Mouse (Mus musculus) kidney, embryonic 14.5 days (tissue): ENCODE measurements around the gene Rph3al. TPM values are rescaled to one million over a fixed set of nuclear protein-coding genes. Genes with fewer than 3 reads are reported as not detected.
A peak's percentile ranks its signal among the peaks of the same experiment; 100 is the strongest.

Experiments used
- ATAC-seq: fragments of 200-750 bp; cut with Nextera tagmentation; 2 replicates; pipeline ENCODE4 v1.8.0; 2017; ENCODE audit warnings: moderate number of reproducible peaks, mild to moderate bottlenecking, moderate TSS enrichment, moderate library complexity; ENCODE audit not compliant: low FRiP score, low TSS enrichment
- H3K27ac ChIP-seq: fragments of 300-500 bp; sonication (generic); 2 replicates; pipeline ENCODE4 v1.5.1; 2014; ENCODE audit warnings: low read depth, mild to moderate bottlenecking, low read length, moderate library complexity, mixed read lengths
- H3K27me3 ChIP-seq: fragments of 300-500 bp; sonication (generic); 2 replicates; pipeline ENCODE4 v1.6.1; 2014; ENCODE audit warnings: mild to moderate bottlenecking, low read length; ENCODE audit not compliant: control insufficient read depth, insufficient read depth
- H3K36me3 ChIP-seq: fragments of 300-500 bp; sonication (generic); 2 replicates; pipeline ENCODE4 v1.6.1; 2014; ENCODE audit warnings: low read length, mixed read lengths; ENCODE audit not compliant: control insufficient read depth, insufficient read depth
- H3K4me1 ChIP-seq: fragments of 300-500 bp; sonication (generic); 2 replicates; pipeline ENCODE4 v1.6.1; 2014; ENCODE audit warnings: low read length, mixed read lengths; ENCODE audit not compliant: control insufficient read depth, insufficient read depth
- H3K4me2 ChIP-seq: fragments of 300-500 bp; sonication (generic); replicated peaks from 2 replicates; pipeline ENCODE4 v1.6.1; 2014; ENCODE audit warnings: low read depth, mild to moderate bottlenecking, low read length
- H3K4me3 ChIP-seq: fragments of 300-500 bp; sonication (generic); 2 replicates; pipeline ENCODE4 v1.5.1; 2014; ENCODE audit warnings: mild to moderate bottlenecking, low read length
- H3K9ac ChIP-seq: fragments of 300-500 bp; sonication (generic); 2 replicates; pipeline ENCODE4 v1.6.1; 2014; ENCODE audit warnings: low read depth, mild to moderate bottlenecking, low read length, moderate library complexity
- H3K9me3 ChIP-seq: fragments of 300-500 bp; sonication (generic); 2 replicates; pipeline ENCODE4 v1.6.1; 2016; ENCODE audit warnings: low read length; ENCODE audit not compliant: control insufficient read depth
- WGBS: fragments of 180-500 bp; shearing (Covaris S2); extraction: QIAGEN DNeasy Blood & Tissue Kit; methylation state at CpG from one replicate; pipeline ENCODE4 v1.1.7; 2014; 5-methylcytosine and 5-hydroxymethylcytosine counted together
- polyA plus RNA-seq: library from polyadenylated mRNA; unstranded; fragments of >200 nt; fragmentation: Nextera tagmentation; extraction: Ambion mirVana; gene quantifications from 2 replicates; pipeline ENCODE4 v1.2.1, GENCODE M21; 2014

Gene Rph3al
- polyA plus RNA-seq, 1 experiment from 2014 or later = 13.1 TPM

DNA sequence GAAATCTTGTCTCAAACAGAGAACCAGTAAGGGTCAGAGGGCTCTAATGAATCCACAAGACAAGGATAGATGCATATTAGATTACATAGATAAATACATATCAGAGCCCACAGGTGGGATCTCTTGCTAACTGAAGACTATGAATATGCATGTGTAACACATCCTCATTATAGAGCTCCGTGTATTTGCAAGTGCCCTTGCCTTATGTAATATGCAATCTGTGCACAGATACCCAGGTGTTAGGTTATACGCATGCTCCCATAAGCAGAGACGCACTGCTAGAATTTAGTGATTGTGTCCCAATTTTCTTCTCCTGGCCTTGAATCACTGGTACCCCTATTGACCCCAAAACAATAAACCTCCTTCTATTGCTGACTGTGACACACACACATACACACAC, 34.0 kb upstream of the Rph3al start:
- H3K4me3 ChIP-seq = no peak overlapping the region
- 87% methylated on average over 3 of the region's 3 CpGs for WGBS
- no peak for ATAC-seq
- H3K9ac ChIP-seq = no peak overlapping the region
- H3K27ac ChIP-seq = no peak overlapping the region
- no peaks in the 10 kb centered on the region for H3K36me3 ChIP-seq
- H3K27me3 ChIP-seq = no peaks in the 10 kb centered on the region
- H3K4me2 ChIP-seq = no peak overlapping the region
- H3K4me1 ChIP-seq = peaks cover 4% of the 10 kb centered on the region
- H3K9me3 ChIP-seq = no peaks in the 10 kb centered on the region

DNA sequence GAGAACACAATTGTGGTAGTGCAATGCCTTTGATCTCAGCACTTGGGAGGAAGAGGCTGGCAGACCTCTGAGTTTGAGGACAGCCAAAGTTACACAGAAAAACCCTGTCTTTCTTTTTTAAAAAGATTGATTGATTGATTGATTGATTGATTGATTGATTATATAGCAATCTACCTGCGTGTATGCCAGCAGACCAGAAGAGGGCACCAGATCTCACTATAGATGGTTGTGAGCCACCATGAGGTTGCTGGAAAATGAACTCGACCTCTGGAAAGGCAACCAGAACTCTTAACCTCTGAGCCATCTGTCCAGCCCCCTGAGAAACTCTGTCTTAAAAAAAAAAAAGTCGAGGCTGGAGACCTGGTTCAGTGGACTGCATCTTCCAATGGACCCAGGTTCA, 32.4 kb upstream of the Rph3al start:
- Histone ChIP-seq H3K4me3 (no peak overlapping the region), H3K27ac (no peak overlapping the region), H3K4me2 (no peak overlapping the region), H3K27me3 (peaks cover 6% of the 10 kb centered on the region; the same call in 1 of the 2 replicates), H3K36me3 (no peaks in the 10 kb centered on the region), H3K9ac (no peak overlapping the region), H3K9me3 (no peaks in the 10 kb centered on the region), H3K4me1 (peaks cover 17% of the 10 kb centered on the region)
- WGBS = 22% methylated on average over 3 of the region's 3 CpGs
- no peak for ATAC-seq

DNA sequence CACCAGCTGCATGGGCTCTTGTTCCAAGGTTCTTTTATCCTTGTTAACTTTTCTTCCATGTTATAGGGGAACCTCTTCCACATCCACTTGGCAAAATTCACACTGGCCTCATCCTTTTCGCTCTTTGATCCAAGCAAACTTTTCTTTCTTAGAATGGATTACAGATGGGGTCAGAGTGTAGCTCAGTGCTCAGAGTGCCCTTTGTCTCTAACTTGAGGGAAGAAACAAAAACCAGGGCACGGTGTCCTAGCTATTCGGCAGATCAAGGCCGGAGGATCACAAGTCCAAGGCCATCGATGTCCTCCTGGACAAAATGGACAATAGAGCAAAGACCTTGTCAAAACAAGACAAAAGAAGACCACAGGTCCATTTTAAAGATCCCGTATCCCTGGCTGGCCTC, 30.5 kb upstream of the Rph3al start:
- Histone ChIP-seq H3K9ac (no peak overlapping the region), H3K27me3 (peaks cover 17% of the 10 kb centered on the region; the same call in 1 of the 2 replicates), H3K4me1 (peaks cover 32% of the 10 kb centered on the region), H3K36me3 (no peaks in the 10 kb centered on the region), H3K4me3 (no peak overlapping the region), H3K4me2 (no peak overlapping the region), H3K9me3 (no peaks in the 10 kb centered on the region), H3K27ac (no peak overlapping the region)
- 89% methylated on average over 6 of the region's 6 CpGs for WGBS
- no peak for ATAC-seq

DNA sequence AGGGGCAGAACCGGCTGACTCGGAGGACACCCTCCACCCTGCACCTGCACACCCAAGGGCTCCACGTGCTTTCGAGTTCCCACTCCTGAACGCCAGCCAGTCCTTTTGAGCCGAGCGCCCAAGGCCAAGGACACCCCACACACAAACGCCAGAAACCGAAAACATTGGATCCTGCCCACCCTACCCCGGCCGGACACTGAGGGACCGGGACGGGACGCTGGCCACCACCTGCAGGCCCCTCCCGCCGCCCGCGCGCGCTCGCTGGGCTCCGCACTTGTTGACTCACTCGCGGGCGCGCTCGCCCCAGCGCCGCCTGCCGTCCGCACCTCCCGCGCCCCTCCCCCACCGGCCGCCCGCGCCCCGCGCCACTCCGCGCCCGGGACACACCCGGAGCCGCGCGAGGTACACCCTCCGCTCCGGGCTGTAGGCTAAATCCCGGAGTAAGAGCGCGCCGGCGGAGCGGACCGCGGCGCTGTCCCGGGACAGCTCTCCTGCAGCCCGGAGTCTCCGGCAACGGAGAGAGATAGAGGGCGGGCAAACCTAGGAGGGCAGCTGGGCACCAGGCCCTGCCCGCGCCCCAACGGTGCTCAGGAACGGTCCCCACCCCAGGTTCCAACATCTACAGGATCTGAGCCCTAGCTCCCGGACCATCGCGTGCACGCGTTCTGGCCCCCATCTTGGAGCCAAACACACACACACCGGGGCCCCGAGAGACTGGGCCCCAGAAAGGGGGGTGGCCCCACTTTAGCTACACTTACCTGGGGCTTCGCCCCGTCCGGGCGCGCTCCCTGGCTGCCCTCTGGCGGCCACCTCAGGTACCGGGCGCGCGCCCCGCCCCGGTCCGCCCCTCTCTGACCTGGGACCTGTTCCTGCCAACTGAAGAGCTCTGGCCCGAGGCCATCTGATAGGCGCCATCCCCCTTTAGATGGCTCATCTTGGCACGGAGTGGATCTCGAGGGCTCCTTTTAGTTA, 28.5 kb upstream of the Rph3al start:
- under 1% methylated on average over 84 of the region's 90 CpGs for WGBS

DNA sequence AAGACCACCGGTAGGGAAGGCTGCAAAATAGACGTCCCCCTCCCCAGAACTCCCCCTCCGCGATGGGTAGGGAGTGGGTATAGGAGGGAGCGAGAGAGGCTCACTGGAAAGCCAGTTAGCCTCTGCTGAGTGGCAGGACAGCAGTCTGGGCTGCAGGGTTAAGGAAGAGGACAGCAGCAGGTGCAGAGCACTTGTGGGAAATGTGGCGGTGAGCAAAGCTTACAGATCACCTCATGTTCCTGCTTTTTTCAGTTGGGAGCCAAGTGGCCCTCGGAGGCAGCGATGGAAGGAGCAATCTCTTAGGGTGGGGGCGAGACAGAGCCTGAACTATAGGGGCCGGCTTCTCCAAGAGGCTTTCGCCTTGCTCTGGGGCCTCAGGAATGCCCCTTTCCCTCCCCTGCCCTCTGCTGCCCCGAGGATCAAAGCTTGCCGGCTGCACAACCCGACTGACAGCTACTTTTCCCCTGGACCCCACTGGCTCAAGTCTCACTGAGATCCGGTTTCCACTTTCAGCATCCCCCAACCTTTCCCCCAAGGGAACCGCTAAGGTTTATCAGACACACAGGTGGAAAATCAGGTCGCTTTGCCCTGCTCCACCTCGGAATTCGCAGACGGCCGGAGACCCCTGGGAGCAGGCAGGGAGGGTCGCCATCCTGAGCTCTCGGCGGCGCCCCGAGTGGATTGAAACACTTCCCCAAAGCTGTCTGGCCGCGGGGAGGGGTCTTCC, 27.6 kb upstream of the Rph3al start:
- Histone ChIP-seq H3K4me2 (peak overlapping the region; percentile 95), H3K27ac (peak overlapping the region; percentile 67; the same call in 1 of the 2 replicates), H3K4me1 (peaks cover 34% of the 10 kb centered on the region), H3K4me3 (peak overlapping the region; percentile 66), H3K9ac (peak overlapping the region; percentile 68; the same call in 1 of the 2 replicates), H3K9me3 (no peaks in the 10 kb centered on the region), H3K36me3 (no peaks in the 10 kb centered on the region), H3K27me3 (peaks cover 17% of the 10 kb centered on the region; the same call in 1 of the 2 replicates)
- ATAC-seq = peak; percentile 26; the same call in 1 of the 2 replicates
- WGBS = 6% methylated on average over 28 of the region's 28 CpGs

More for the DNA sequence above, 28.5 kb upstream of the Rph3al start:
- Histone ChIP-seq H3K27me3 (peaks cover 17% of the 10 kb centered on the region; the same call in 1 of the 2 replicates), H3K9me3 (no peaks in the 10 kb centered on the region), H3K4me1 (peaks cover 34% of the 10 kb centered on the region), H3K4me3 (peak overlapping the region; percentile 66), H3K27ac (peak overlapping the region; percentile 67; the same call in 1 of the 2 replicates), H3K36me3 (no peaks in the 10 kb centered on the region), H3K9ac (peak overlapping the region; percentile 68), H3K4me2 (peak overlapping the region; percentile 95)
- peak; percentile 82 for ATAC-seq

DNA sequence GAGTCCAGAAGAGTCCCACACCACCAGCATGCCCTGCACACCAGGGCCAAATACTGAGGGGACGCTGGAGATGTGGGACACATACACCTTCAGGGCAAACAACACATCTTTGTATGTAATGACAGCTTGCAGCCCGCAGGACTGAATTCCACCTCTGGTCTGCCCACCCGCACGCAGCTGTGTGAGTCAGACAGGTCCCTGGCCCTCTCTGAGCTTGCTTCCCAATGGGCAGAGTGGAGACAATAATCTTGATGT, 26.2 kb upstream of the Rph3al start:
- Histone ChIP-seq H3K4me3 (no peak overlapping the region), H3K27ac (no peak overlapping the region), H3K27me3 (peaks cover 17% of the 10 kb centered on the region; the same call in 1 of the 2 replicates), H3K9me3 (no peaks in the 10 kb centered on the region), H3K4me2 (no peak overlapping the region), H3K36me3 (no peaks in the 10 kb centered on the region), H3K4me1 (peaks cover 34% of the 10 kb centered on the region), H3K9ac (no peak overlapping the region)
- no peak for ATAC-seq
- 66% methylated on average over 4 of the region's 4 CpGs for WGBS

DNA sequence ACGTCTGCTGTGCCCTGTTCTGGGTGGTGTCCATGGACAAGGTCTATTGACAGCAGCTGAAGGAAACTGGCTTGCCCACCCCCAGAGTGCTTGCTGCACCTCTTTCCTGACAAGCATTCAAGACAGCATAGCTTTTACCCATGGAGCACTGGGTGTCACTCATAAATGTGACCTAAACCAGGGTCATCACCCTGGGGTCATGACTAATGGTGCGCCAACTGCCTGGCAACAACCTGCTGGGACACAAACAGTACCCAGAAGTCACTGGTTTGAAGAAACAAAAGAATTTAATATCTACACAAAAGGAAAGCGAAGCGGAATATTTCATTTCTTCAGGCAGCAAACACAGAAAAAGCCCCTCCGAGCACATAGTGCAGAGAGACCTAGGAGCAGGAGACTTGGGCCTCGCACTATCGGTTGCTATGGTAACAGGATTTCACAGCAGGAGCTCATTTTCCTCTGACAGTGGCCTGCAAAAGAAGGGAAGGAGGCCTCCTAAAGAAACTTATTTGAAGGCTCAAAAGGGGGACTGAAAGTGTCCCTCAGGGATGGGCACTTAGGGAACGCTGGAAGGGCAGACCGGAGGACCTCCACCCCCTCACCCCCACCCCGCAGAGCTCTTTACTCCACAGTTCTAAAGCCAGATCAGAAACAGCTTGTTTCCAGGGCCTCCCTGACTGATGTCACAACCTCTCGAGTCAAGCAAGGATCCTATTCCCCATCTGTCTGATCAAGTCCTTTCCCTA, 25.7 kb upstream of the Rph3al start:
- Histone ChIP-seq H3K4me3 (no peak overlapping the region), H3K4me1 (peaks cover 34% of the 10 kb centered on the region), H3K9me3 (no peaks in the 10 kb centered on the region), H3K9ac (no peak overlapping the region), H3K27me3 (peaks cover 17% of the 10 kb centered on the region; the same call in 1 of the 2 replicates), H3K4me2 (no peak overlapping the region), H3K27ac (no peak overlapping the region), H3K36me3 (no peaks in the 10 kb centered on the region)
- 30% methylated on average over 11 of the region's 11 CpGs for WGBS
- no peak for ATAC-seq

DNA sequence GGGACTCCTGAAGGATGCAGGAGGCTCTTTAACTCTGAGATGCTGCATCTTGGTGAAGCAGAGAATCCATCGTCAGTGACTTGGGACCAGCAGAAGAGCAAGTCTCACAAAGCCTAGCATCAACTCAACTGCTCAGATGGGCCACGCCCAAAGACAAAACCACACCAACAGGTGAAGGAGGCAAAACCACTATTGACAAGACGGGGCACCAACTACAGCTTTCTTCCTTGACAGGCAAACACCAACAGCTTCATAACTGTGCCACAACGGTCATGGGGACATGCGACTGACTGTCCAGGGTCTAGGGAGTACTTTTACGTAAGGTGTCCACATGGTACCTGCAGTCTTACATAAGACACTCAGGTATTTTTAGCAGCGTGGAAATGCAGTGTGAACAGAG, 23.6 kb upstream of the Rph3al start:
- Histone ChIP-seq H3K36me3 (no peaks in the 10 kb centered on the region), H3K4me3 (no peak overlapping the region), H3K4me2 (no peak overlapping the region), H3K27me3 (peaks cover 17% of the 10 kb centered on the region; the same call in 1 of the 2 replicates), H3K4me1 (peaks cover 26% of the 10 kb centered on the region), H3K9ac (no peak overlapping the region), H3K27ac (no peak overlapping the region), H3K9me3 (no peaks in the 10 kb centered on the region)
- no peak for ATAC-seq
- 93% methylated on average over 7 of the region's 7 CpGs for WGBS
